Mouse (Mus musculus) MEL (cell line): ENCODE measurements around the gene Mrpl33. TPM values are rescaled to one million over a fixed set of nuclear protein-coding genes. Genes with fewer than 3 reads are reported as not detected.

Experiments
- DNase-seq: peaks from one replicate; pipeline ENCODE4 v3.0.0; 2011; ENCODE audit warnings: low read depth, low spot score
- H3K27ac ChIP-seq: 2 replicates; pipeline ENCODE4 v1.5.1; 2012; ENCODE audit warnings: low read depth, mild to moderate bottlenecking, control low read depth, low read length, moderate library complexity; ENCODE audit not compliant: control insufficient read depth
- H3K27me3 ChIP-seq, 2 experiments: fragments of 150-350 bp in 1 of 2; sonication (generic) in 1 of 2; 2 replicates each; pipeline ENCODE4 v1.6.1; 2012; ENCODE audit warnings: low read length in 2 of 2, mild to moderate bottlenecking in 2 of 2, improper control_type of control experiment in 1 of 2, moderate library complexity in 1 of 2; ENCODE audit not compliant: insufficient read depth in 2 of 2, control insufficient read depth in 1 of 2
- H3K36me3 ChIP-seq, 2 experiments: 2 replicates each; pipeline ENCODE4 v1.6.1; 2012 to 2014; ENCODE audit warnings: low read length in 2 of 2, improper control_type of control experiment in 1 of 2, inconsistent platforms in 1 of 2, mild to moderate bottlenecking in 1 of 2; ENCODE audit not compliant: insufficient read depth in 2 of 2, control insufficient read depth in 1 of 2
- H3K4me1 ChIP-seq, 2 experiments: fragments of 150-350 bp in 1 of 2; sonication (generic) in 1 of 2; 2 replicates each; pipeline ENCODE4 v1.6.1; 2012; ENCODE audit warnings: low read length in 2 of 2, improper control_type of control experiment in 1 of 2, mild to moderate bottlenecking in 1 of 2; ENCODE audit not compliant: insufficient read depth in 2 of 2, control insufficient read depth in 1 of 2
- H3K4me3 ChIP-seq, 2 experiments: fragments of 150-350 bp in 1 of 2; sonication (generic) in 1 of 2; 2 replicates each; pipeline ENCODE4 v1.5.1; 2012; ENCODE audit warnings: low read depth in 2 of 2, low read length in 2 of 2, mild to moderate bottlenecking in 2 of 2, moderate library complexity in 2 of 2, control low read depth in 1 of 2, improper control_type of control experiment in 1 of 2; ENCODE audit not compliant: control insufficient read depth in 1 of 2, insufficient read depth in 1 of 2
- H3K79me2 ChIP-seq: 2 replicates; pipeline ENCODE4 v1.6.1; 2012; ENCODE audit warnings: mild to moderate bottlenecking, low read length, moderate library complexity; ENCODE audit not compliant: control insufficient read depth, poor library complexity, insufficient read depth
- H3K9ac ChIP-seq: 2 replicates; pipeline ENCODE4 v1.6.1; 2012; ENCODE audit warnings: low read depth, mild to moderate bottlenecking, control low read depth, low read length, moderate library complexity; ENCODE audit not compliant: control insufficient read depth, poor library complexity, severe bottlenecking
- H3K9me3 ChIP-seq: fragments of 150-350 bp; sonication (generic); replicated peaks from 2 replicates; pipeline ENCODE4 v1.6.1; 2012; ENCODE audit warnings: mild to moderate bottlenecking, low read length, improper control_type of control experiment, moderate library complexity; ENCODE audit not compliant: insufficient read depth
- BHLHE40 ChIP-seq: IDR thresholded peaks from 2 replicates; pipeline ENCODE4 v1.6.1; 2012; ENCODE audit warnings: low read depth, mild to moderate bottlenecking, inconsistent platforms, low read length, improper control_type of control experiment, borderline replicate concordance
- CHD1 ChIP-seq: IDR thresholded peaks from 2 replicates; pipeline ENCODE4 v1.6.1; 2012; ENCODE audit warnings: low read depth, mild to moderate bottlenecking, inconsistent platforms, low read length, improper control_type of control experiment
- CHD2 ChIP-seq: IDR thresholded peaks from 2 replicates; pipeline ENCODE4 v1.6.1; 2011; ENCODE audit warnings: low read length, improper control_type of control experiment
- CTCF ChIP-seq, 3 experiments: IDR thresholded peaks in 2 of 3; conservative IDR thresholded peaks in 1 of 3; 2 replicates each; pipeline ENCODE4 v1.5.1; 2011 to 2012; ENCODE audit warnings: low read length in 3 of 3, low read depth in 2 of 3, mild to moderate bottlenecking in 2 of 3, improper control_type of control experiment in 1 of 3, inconsistent platforms in 1 of 3, mixed read lengths in 1 of 3, moderate library complexity in 1 of 3; ENCODE audit not compliant: control insufficient read depth in 1 of 3, insufficient read depth in 1 of 3, poor library complexity in 1 of 3, severe bottlenecking in 1 of 3
- E2F4 ChIP-seq: IDR thresholded peaks from 2 replicates; pipeline ENCODE4 v1.6.1; 2011; ENCODE audit warnings: low read depth, low read length, improper control_type of control experiment, borderline replicate concordance
- ELF1 ChIP-seq: IDR thresholded peaks from 2 replicates; pipeline ENCODE4 v1.6.1; 2014; ENCODE audit warnings: low read depth, mild to moderate bottlenecking, inconsistent platforms, low read length, improper control_type of control experiment, moderate library complexity
- EP300 ChIP-seq, 2 experiments: IDR thresholded peaks; 2 replicates each; pipeline ENCODE4 v1.6.1; 2011; ENCODE audit warnings: improper control_type of control experiment in 2 of 2, low read length in 2 of 2, low read depth in 1 of 2, mild to moderate bottlenecking in 1 of 2
- ETS1 ChIP-seq: IDR thresholded peaks from 2 replicates; pipeline ENCODE4 v1.6.1; 2012; ENCODE audit warnings: low read depth, mild to moderate bottlenecking, inconsistent platforms, low read length, improper control_type of control experiment, moderate library complexity
- GABPA ChIP-seq: IDR thresholded peaks from 2 replicates; pipeline ENCODE4 v1.6.1; 2012; ENCODE audit warnings: low read depth, mild to moderate bottlenecking, inconsistent platforms, low read length, improper control_type of control experiment, moderate library complexity
- GATA1 ChIP-seq: IDR thresholded peaks from 2 replicates; pipeline ENCODE4 v1.6.1; 2011; ENCODE audit warnings: low read depth, low read length, improper control_type of control experiment
- HCFC1 ChIP-seq: IDR thresholded peaks from 2 replicates; pipeline ENCODE4 v1.6.1; 2012; ENCODE audit warnings: low read depth, mild to moderate bottlenecking, inconsistent platforms, low read length, improper control_type of control experiment, moderate library complexity
- JUND ChIP-seq: IDR thresholded peaks from 2 replicates; pipeline ENCODE4 v1.6.1; 2011; ENCODE audit warnings: low read depth, mild to moderate bottlenecking, improper control_type of control experiment, low read length
- KAT2A ChIP-seq: conservative IDR thresholded peaks from 2 replicates; pipeline ENCODE4 v1.6.1; 2012; ENCODE audit warnings: low read depth, low read length, improper control_type of control experiment, inconsistent platforms
- MAFK ChIP-seq: IDR thresholded peaks from 2 replicates; pipeline ENCODE4 v1.6.1; 2011; ENCODE audit warnings: low read depth, mild to moderate bottlenecking, low read length, improper control_type of control experiment, borderline replicate concordance
- MAX ChIP-seq: IDR thresholded peaks from 2 replicates; pipeline ENCODE4 v1.6.1; 2011; ENCODE audit warnings: low read length, improper control_type of control experiment
- MAZ ChIP-seq: IDR thresholded peaks from 2 replicates; pipeline ENCODE4 v1.6.1; 2012; ENCODE audit warnings: low read depth, mild to moderate bottlenecking, inconsistent platforms, low read length, improper control_type of control experiment
- MEF2A ChIP-seq: IDR thresholded peaks from 2 replicates; pipeline ENCODE4 v1.6.1; 2014; ENCODE audit warnings: low read depth, mild to moderate bottlenecking, inconsistent platforms, low read length, improper control_type of control experiment; ENCODE audit not compliant: poor library complexity, insufficient replicate concordance, severe bottlenecking; ENCODE audit errors: extremely low read depth
- MXI1 ChIP-seq: IDR thresholded peaks from 2 replicates; pipeline ENCODE4 v1.6.1; 2011; ENCODE audit warnings: mild to moderate bottlenecking, low read depth, low read length, improper control_type of control experiment
- MYB ChIP-seq: IDR thresholded peaks from 2 replicates; pipeline ENCODE4 v1.6.1; 2011; ENCODE audit warnings: mild to moderate bottlenecking, low read depth, low read length, improper control_type of control experiment
- MYC ChIP-seq: IDR thresholded peaks from 2 replicates; pipeline ENCODE4 v1.6.1; 2011; ENCODE audit warnings: low read depth, mild to moderate bottlenecking, low read length, improper control_type of control experiment, moderate library complexity
- NELFE ChIP-seq: IDR thresholded peaks from 2 replicates; pipeline ENCODE4 v1.6.1; 2011; ENCODE audit warnings: low read depth, low read length, improper control_type of control experiment
- NRF1 ChIP-seq: IDR thresholded peaks from 2 replicates; pipeline ENCODE4 v1.6.1; 2014; ENCODE audit warnings: low read depth, mild to moderate bottlenecking, inconsistent platforms, low read length, improper control_type of control experiment, moderate library complexity; ENCODE audit not compliant: poor library complexity, insufficient read depth, severe bottlenecking
- POLR2A ChIP-seq, 2 experiments: IDR thresholded peaks; 2 replicates each; pipeline ENCODE4 v1.6.1; 2011 to 2012; ENCODE audit warnings: low read length in 2 of 2, mild to moderate bottlenecking in 2 of 2, control low read depth in 1 of 2, improper control_type of control experiment in 1 of 2, low read depth in 1 of 2, moderate library complexity in 1 of 2; ENCODE audit not compliant: control insufficient read depth in 1 of 2, insufficient read depth in 1 of 2, poor library complexity in 1 of 2
- POLR2AphosphoS2 ChIP-seq: IDR thresholded peaks from 2 replicates; pipeline ENCODE4 v1.6.1; 2011; ENCODE audit warnings: low read length, improper control_type of control experiment
- POLR2AphosphoS5 ChIP-seq: IDR thresholded peaks from 2 replicates; pipeline ENCODE4 v1.6.1; 2012; ENCODE audit warnings: low read depth, borderline replicate concordance, mild to moderate bottlenecking, inconsistent platforms, low read length, moderate library complexity, mixed read lengths
- RAD21 ChIP-seq: IDR thresholded peaks from 2 replicates; pipeline ENCODE4 v1.6.1; 2011; ENCODE audit warnings: mild to moderate bottlenecking, low read depth, low read length, improper control_type of control experiment
- RCOR1 ChIP-seq: IDR thresholded peaks from 2 replicates; pipeline ENCODE4 v1.6.1; 2012; ENCODE audit warnings: low read depth, mild to moderate bottlenecking, inconsistent platforms, low read length, improper control_type of control experiment
- SIN3A ChIP-seq: IDR thresholded peaks from 2 replicates; pipeline ENCODE4 v1.6.1; 2012; ENCODE audit warnings: low read length, improper control_type of control experiment, inconsistent platforms
- SMC3 ChIP-seq: IDR thresholded peaks from 2 replicates; pipeline ENCODE4 v1.6.1; 2011; ENCODE audit warnings: low read depth, low read length, improper control_type of control experiment
- TAL1 ChIP-seq: IDR thresholded peaks from 2 replicates; pipeline ENCODE4 v1.6.1; 2012; ENCODE audit warnings: mild to moderate bottlenecking, inconsistent platforms, low read length, moderate library complexity, mixed read lengths
- TBP ChIP-seq: IDR thresholded peaks from 2 replicates; pipeline ENCODE4 v1.8.0; 2011; ENCODE audit warnings: low read depth, low read length, improper control_type of control experiment
- TCF12 ChIP-seq: IDR thresholded peaks from 2 replicates; pipeline ENCODE4 v1.6.1; 2014; ENCODE audit warnings: low read depth, mild to moderate bottlenecking, inconsistent platforms, low read length, improper control_type of control experiment, moderate library complexity
- UBTF ChIP-seq: IDR thresholded peaks from 2 replicates; pipeline ENCODE4 v1.6.1; 2012; ENCODE audit warnings: low read depth, mild to moderate bottlenecking, inconsistent platforms, low read length, improper control_type of control experiment, moderate library complexity, borderline replicate concordance; ENCODE audit not compliant: insufficient read depth
- USF1 ChIP-seq: IDR thresholded peaks from 2 replicates; pipeline ENCODE4 v1.6.1; 2014; ENCODE audit warnings: low read depth, mild to moderate bottlenecking, inconsistent platforms, low read length, improper control_type of control experiment, moderate library complexity
- ZC3H11A ChIP-seq: IDR thresholded peaks from 2 replicates; pipeline ENCODE4 v1.6.1; 2012; ENCODE audit warnings: low read depth, mild to moderate bottlenecking, inconsistent platforms, low read length, improper control_type of control experiment
- ZKSCAN1 ChIP-seq: IDR thresholded peaks from 2 replicates; pipeline ENCODE4 v1.6.1; 2012; ENCODE audit warnings: low read depth, mild to moderate bottlenecking, inconsistent platforms, low read length, improper control_type of control experiment, moderate library complexity
- ZMIZ1 ChIP-seq: IDR thresholded peaks from 2 replicates; pipeline ENCODE4 v1.6.1; 2012; ENCODE audit warnings: low read depth, mild to moderate bottlenecking, inconsistent platforms, low read length, improper control_type of control experiment, moderate library complexity
- polyA plus RNA-seq, 2 experiments: library from polyadenylated mRNA; stranded (reverse) in 1 of 2; unstranded in 1 of 2; fragments of >175 nt in 1 of 2; fragments of >200 nt in 1 of 2; gene quantifications; 2 replicates each; pipeline versions ENCODE4 v1.2.1 to v1.2.4; 2012; ENCODE audit warnings: low replicate concordance in 2 of 2, low read depth in 1 of 2; ENCODE audit not compliant: insufficient read length in 2 of 2, insufficient read depth in 1 of 2, missing spikeins in 1 of 2
- total RNA-seq: library from RNA; depleted of rRNA; stranded (reverse); fragments of 300-350 nt; gene quantifications from 2 replicates; pipeline ENCODE4 v1.2.3, GENCODE M21; 2012

Gene Mrpl33
- total and polyA plus RNA-seq, 3 experiments = 158 to 249 TPM; not detected in 1

DNA sequence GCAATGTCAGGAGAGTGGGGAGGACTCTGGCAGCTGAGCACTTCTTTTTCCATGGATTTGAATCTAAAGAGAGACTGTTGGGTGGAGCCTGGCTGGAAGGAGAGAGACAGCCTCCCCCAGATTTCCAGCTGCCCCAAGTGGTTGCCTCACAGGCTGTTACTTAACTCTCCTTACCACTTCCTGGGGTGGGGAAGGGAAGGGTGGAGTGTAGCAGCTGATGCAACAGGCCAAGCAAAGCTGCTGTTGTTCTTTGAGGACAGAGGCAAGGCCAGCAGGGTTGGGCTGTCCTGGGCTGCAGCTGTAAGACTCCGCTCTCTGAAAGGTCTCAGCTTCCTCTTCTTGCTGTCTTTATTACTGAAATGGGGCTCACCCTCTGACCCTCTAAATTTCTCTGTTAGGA is 5.6 kb downstream of the Mrpl33 start:
- peaks cover 22 to 51% of the 10 kb centered on the region in 2 experiments for H3K4me1 ChIP-seq
- peak overlapping the region; percentile 7 to 17; a peak in 2 of 4 replicates for H3K4me3 ChIP-seq
- H3K36me3 ChIP-seq = peaks cover 5 to 57% of the 10 kb centered on the region in 2 experiments; a peak in 3 of 4 replicates
- no peaks in the 10 kb centered on the region for H3K9me3 ChIP-seq
- H3K27me3 ChIP-seq = no peaks in the 10 kb centered on the region
- peak overlapping the region; percentile 98 for H3K27ac ChIP-seq
- peak overlapping the region; percentile 78 for H3K9ac ChIP-seq
- DNase-seq = peak; percentile 95
- H3K79me2 ChIP-seq = peaks cover 13% of the 10 kb centered on the region
- TF ChIP-seq ZC3H11A (no peak), RAD21 (no peak), TAL1 (no peak), TCF12 (peak; percentile 71), ZKSCAN1 (no peak), GATA1 (no peak), NRF1 (no peak), MYC (peak; percentile 49; the same call in 1 of the 2 replicates), MAX (peak; percentile 61; the same call in 1 of the 2 replicates), ELF1 (peak; percentile 77; the same call in 1 of the 2 replicates), E2F4 (no peak), POLR2AphosphoS2 (peak; percentile 87), BHLHE40 (no peak), ETS1 (peak; percentile 98), NELFE (peak; percentile 56), CTCF (IDR thresholded peaks at IDR 0.05 in 2 of 3, conservative IDR thresholded peaks at IDR 0.05 in 1 of 3; ENCODE audit: control insufficient read depth in 1 of 3, insufficient read depth in 1 of 3, low read depth in 2 of 3, low read length in 3 of 3, poor library complexity in 1 of 3, severe bottlenecking in 1 of 3) (no peak), CHD2 (no peak), JUND (no peak), SIN3A (peak; percentile 94), POLR2A (IDR thresholded peaks at IDR 0.05; ENCODE audit: control insufficient read depth in 1 of 2, insufficient read depth in 1 of 2, low read depth in 1 of 2, low read length in 2 of 2, poor library complexity in 1 of 2) (peak in 1 of 2 experiments; percentile 64; a peak in 2 of 4 replicates), MAZ (peak; percentile 74), EP300 (IDR thresholded peaks at IDR 0.05; ENCODE audit: low read depth in 1 of 2, low read length in 2 of 2) (peak; percentile 17 to 90; a peak in 2 of 4 replicates), UBTF (no peak), MAFK (no peak), POLR2AphosphoS5 (no peak), MEF2A (no peak), RCOR1 (no peak; the same call in 1 of the 2 replicates), USF1 (no peak), CHD1 (no peak), MXI1 (0 out of 2 replicates have a peak, but pooled peaks have one; percentile 13), MYB (peak; percentile 41; the same call in 1 of the 2 replicates), HCFC1 (peak; percentile 63), TBP (0 out of 2 replicates have a peak, but pooled peaks have one; percentile 44), GABPA (no peak), SMC3 (no peak; the same call in 1 of the 2 replicates), ZMIZ1 (peak; percentile 49; the same call in 1 of the 2 replicates), KAT2A (peak; percentile 28; the same call in 1 of the 2 replicates)
